Mouse (Mus musculus): ENCODE data around the gene 4930415O20Rik. TPM values are rescaled to one million over a fixed set of nuclear protein-coding genes. Genes with fewer than 3 reads are reported as not detected.
A peak's percentile ranks its signal among the peaks of the same experiment; 100 is the strongest.

The 4930415O20Rik gene
- not detected for total RNA-seq (2021)

GRCm38 (mm10) chr15:98570873-98571538 lies at the start of gene 4930415O20Rik, which contains the start of gene Ccnt1:
TSS of gene 4930415O20Rik (plus strand) at chr15:98571004.
TSS of gene Ccnt1 (minus strand) at chr15:98570923.
- intact Hi-C loops (cut with DNase I): loop anchor here (10.0 kb wide), 1 partner anchor 134 kb away; the partner anchor contains the start of gene Ccdc65
- no peak for DNase-seq (ENCODE audit: extremely low spot score in 1 of 2, low spot score in 2 of 2)

GRCm38 (mm10) chr15:98521245-98521644 lies 49.6 kb upstream of the 4930415O20Rik start:
- intact Hi-C loops (cut with DNase I): no loop called here
- DNase-seq (ENCODE audit: extremely low spot score in 1 of 2, low spot score in 2 of 2): no peak

- no peak for DNase-seq (ENCODE audit: extremely low spot score in 1 of 2, low spot score in 2 of 2)
- intact Hi-C loops (cut with DNase I): no loop called here
These were observed 44.7 kb upstream of the 4930415O20Rik start for GRCm38 (mm10) chr15:98526057-98526456.

- DNase-seq (ENCODE audit: extremely low spot score in 1 of 2, low spot score in 2 of 2): no peak
- intact Hi-C loops (cut with DNase I): no loop called here
These were observed 43.6 kb upstream of the 4930415O20Rik start for GRCm38 (mm10) chr15:98527056-98527771.

GRCm38 (mm10) chr15:98528066-98528563 lies 42.7 kb upstream of the 4930415O20Rik start:
- intact Hi-C loops (cut with DNase I): no loop called here
- no peak for DNase-seq (ENCODE audit: extremely low spot score in 1 of 2, low spot score in 2 of 2)

- no peak for DNase-seq (ENCODE audit: extremely low spot score in 1 of 2, low spot score in 2 of 2)
- intact Hi-C loops (cut with DNase I): no loop called here
These were observed 38.5 kb upstream of the 4930415O20Rik start for GRCm38 (mm10) chr15:98532281-98532680.

- intact Hi-C loops (cut with DNase I): no loop called here
These were observed 37.7 kb upstream of the 4930415O20Rik start for GRCm38 (mm10) chr15:98533035-98533531.

GRCm38 (mm10) chr15:98533881-98534627 lies 36.8 kb upstream of the 4930415O20Rik start, which contains the start of gene Kansl2:
TSS of gene Kansl2 (minus strand) at chr15:98534264.
- peak; percentile 98 to 99 for DNase-seq (ENCODE audit: extremely low spot score in 1 of 2, low spot score in 2 of 2)
- intact Hi-C loops (cut with DNase I): no loop called here

More at GRCm38 (mm10) chr15:98533035-98533531, 37.7 kb upstream of the 4930415O20Rik start:
- DNase-seq (ENCODE audit: extremely low spot score in 1 of 2, low spot score in 2 of 2): no peak

GRCm38 (mm10) chr15:98535921-98536320 lies 34.9 kb upstream of the 4930415O20Rik start:
- no peak for DNase-seq (ENCODE audit: extremely low spot score in 1 of 2, low spot score in 2 of 2)
- intact Hi-C loops (cut with DNase I): no loop called here

- intact Hi-C loops (cut with DNase I): no loop called here
These were observed 33.8 kb upstream of the 4930415O20Rik start for GRCm38 (mm10) chr15:98536828-98537510.

GRCm38 (mm10) chr15:98537923-98538322 lies 32.9 kb upstream of the 4930415O20Rik start:
- DNase-seq (ENCODE audit: extremely low spot score in 1 of 2, low spot score in 2 of 2): no peak
- intact Hi-C loops (cut with DNase I): no loop called here

More at GRCm38 (mm10) chr15:98536828-98537510, 33.8 kb upstream of the 4930415O20Rik start:
- no peak for DNase-seq (ENCODE audit: extremely low spot score in 1 of 2, low spot score in 2 of 2)

GRCm38 (mm10) chr15:98541064-98541463 lies 29.7 kb upstream of the 4930415O20Rik start:
- no peak for DNase-seq (ENCODE audit: extremely low spot score in 1 of 2, low spot score in 2 of 2)
- intact Hi-C loops (cut with DNase I): no loop called here

- intact Hi-C loops (cut with DNase I): no loop called here
These were observed 27.5 kb upstream of the 4930415O20Rik start for GRCm38 (mm10) chr15:98543341-98543740.

GRCm38 (mm10) chr15:98545151-98545550 lies 25.7 kb upstream of the 4930415O20Rik start:
- intact Hi-C loops (cut with DNase I): no loop called here
- DNase-seq (ENCODE audit: extremely low spot score in 1 of 2, low spot score in 2 of 2): no peak

More at GRCm38 (mm10) chr15:98543341-98543740, 27.5 kb upstream of the 4930415O20Rik start:
- no peak for DNase-seq (ENCODE audit: extremely low spot score in 1 of 2, low spot score in 2 of 2)

- intact Hi-C loops (cut with DNase I): no loop called here
- no peak for DNase-seq (ENCODE audit: extremely low spot score in 1 of 2, low spot score in 2 of 2)
These were observed 24.0 kb upstream of the 4930415O20Rik start for GRCm38 (mm10) chr15:98546843-98547242.

- intact Hi-C loops (cut with DNase I): no loop called here
- no peak for DNase-seq (ENCODE audit: extremely low spot score in 1 of 2, low spot score in 2 of 2)
These were observed 18.0 kb upstream of the 4930415O20Rik start for GRCm38 (mm10) chr15:98552758-98553157.

- intact Hi-C loops (cut with DNase I): no loop called here
- no peak for DNase-seq (ENCODE audit: extremely low spot score in 1 of 2, low spot score in 2 of 2)
These were observed 14.9 kb upstream of the 4930415O20Rik start for GRCm38 (mm10) chr15:98555881-98556280.

GRCm38 (mm10) chr15:98557186-98557585 lies 13.6 kb upstream of the 4930415O20Rik start:
- intact Hi-C loops (cut with DNase I): no loop called here
- DNase-seq (ENCODE audit: extremely low spot score in 1 of 2, low spot score in 2 of 2): no peak
